Mouse (Mus musculus) common myeloid progenitor, adult 5-6 weeks (primary cell): ENCODE measurements around the gene Cx3cr1. TPM values are rescaled to one million over a fixed set of nuclear protein-coding genes. Genes with fewer than 3 reads are reported as not detected.

Source experiments
- ATAC-seq: replicated peaks from 2 replicates; pipeline ENCODE4 v1.8.0; 2016; ENCODE audit warnings: low read depth, mild to moderate bottlenecking, moderate TSS enrichment, inconsistent platforms; ENCODE audit not compliant: poor library complexity, severe bottlenecking
- total RNA-seq: library from RNA; stranded (forward); fragments of 200-1000, 187-1606 nt; gene quantifications from 2 replicates; pipeline ENCODE4 v1.2.3, GENCODE M21; 2017

The Cx3cr1 gene
- total RNA-seq, 1 experiment from 2014 or later: 7.5 TPM

DNA sequence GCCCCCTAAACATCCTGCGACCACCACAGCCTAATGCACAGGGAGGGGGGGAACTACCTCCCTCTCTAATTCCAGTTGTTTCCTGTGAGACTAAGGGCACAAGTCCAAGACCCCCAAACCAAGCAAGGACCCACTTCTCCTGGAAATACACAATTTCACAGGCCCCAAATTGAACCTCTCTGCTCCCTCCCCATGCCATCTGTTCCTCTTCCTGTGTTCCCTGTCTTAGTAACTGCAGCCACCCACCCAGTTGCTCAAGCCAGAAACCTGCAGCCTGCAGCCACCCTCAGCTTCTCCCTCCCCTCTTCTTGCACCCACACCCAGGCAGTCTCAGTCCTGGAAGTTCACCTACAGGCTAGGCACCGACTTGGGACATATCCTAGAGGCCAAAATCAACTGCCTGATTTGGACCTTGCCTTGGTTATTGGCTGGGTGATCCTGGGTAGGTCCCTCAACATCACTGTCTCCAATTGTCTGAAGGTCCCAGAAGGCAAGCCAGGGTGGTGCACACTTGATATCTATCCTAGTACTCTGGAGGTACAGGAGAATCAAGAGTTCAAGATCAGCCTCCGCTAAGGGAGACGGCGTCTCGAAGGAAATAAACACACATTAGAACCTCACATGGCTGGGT, 90.8 kb downstream of the Cx3cr1 start:
- ATAC-seq: no peak

DNA sequence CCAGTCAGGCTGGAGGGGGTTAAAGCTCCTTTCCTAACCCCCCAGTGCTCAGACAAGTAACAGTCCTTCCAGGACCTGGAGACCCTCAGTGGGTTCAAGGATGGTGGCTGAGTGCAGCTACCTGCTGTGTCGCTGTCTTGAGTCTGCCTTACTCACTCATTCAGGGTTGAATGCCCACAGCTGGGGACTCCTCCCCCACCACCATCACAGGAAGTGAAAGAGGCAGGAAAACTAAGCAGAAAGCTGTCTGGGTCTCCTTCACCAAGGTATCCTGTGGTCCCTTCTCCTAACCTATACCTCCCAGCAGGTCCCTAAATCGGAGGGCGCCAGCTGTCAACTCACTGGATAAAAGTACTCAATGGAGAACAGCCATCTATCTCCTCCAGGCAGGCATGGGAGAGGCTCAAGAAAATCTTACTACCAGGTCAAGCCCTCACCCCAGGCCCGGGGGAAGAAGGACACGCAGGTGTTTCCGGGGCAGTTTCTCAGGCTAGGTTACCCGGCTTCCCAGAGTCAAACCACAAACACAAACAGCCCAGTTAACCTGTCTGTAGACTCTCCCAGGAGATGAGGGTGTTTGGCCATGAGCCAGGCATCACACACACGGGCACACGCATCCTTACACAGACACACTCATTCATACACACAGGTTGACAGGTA, 91.4 kb downstream of the Cx3cr1 start:
- ATAC-seq: peak; percentile 7; the same call in 1 of the 2 replicates

DNA sequence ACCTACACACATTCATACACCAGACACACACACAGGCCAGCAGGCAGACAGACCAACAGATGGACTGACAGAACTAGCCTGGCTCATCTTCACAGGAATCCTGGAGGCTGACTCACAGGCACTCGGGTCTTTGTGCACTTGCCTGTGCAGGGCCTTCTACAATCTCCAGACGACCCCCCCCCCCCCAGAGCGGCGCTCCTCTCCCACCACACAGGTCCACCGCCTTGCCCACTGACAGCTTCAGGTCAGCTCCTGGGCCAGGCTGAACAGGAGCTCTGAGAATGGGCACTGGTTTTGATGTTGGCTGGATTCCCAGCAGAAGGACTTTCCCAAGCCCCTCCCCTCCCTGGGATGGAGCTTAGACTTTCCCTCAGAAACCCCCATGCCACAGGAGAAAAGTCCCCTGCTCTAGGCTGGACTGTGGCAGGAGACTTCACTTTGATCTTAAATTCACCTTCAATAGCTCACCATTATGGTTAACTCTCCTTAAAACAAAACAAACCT, 92.1 kb downstream of the Cx3cr1 start:
- ATAC-seq: no peak

DNA sequence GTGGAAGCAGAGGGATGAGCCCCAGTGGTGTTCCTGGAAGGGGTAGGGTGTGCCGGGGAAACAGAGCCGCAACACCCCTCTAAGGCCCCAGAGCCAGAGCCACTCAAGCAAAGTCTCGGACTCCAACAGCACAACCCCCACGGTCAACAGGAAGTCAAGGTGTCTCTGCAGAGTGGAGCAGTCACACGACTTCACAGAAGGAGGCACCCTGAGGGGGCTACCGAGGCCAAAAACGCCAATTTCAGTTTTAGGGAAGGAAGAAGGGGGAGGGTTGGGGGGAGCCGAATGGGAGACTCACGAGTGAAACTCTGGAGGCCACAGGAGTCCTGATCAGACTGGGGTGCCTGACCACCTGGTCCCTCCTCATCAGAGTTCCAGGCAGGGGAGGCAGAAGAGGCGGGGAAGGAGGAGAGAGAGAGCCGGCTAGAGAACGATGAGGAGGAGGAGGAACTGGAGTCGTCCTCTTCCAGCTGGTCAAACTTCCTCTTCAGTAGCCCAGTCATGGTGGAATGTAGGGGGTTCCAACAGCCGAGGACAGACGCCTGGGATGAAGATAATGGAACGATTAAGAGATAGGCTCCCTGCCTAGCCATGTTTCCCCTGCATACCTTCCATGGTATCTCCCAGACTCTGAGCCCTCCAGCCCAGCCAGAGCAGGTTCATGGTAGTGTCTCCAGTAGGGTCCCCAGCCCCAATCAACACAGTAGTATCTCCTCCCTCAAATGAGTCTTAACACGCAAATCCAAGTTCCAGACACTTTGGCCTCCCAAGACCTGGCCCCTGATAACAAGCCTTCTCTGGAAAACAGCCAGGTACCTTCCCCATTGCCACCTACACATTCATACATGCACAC, 92.7 kb downstream of the Cx3cr1 start:
- peak; percentile 6; the same call in 1 of the 2 replicates for ATAC-seq

DNA sequence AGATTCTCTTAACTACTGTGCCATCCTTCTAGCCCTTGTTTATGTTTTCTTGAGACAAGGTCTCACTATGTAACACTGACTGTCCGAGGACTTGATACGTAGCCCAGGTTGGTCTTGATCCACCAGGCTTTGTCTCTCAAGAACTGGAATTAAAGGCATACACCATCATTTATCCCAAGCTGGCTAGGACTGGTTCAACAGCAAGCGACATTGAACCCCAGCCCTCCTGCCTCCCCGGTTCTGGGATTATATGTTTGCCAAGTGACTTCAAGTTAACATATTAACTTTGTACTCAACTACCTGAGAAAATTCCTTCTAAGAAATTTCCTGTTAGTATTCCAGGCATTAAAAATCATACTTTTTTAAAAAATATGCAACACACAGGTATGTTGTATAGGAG, 94.4 kb downstream of the Cx3cr1 start:
- ATAC-seq: no peak

DNA sequence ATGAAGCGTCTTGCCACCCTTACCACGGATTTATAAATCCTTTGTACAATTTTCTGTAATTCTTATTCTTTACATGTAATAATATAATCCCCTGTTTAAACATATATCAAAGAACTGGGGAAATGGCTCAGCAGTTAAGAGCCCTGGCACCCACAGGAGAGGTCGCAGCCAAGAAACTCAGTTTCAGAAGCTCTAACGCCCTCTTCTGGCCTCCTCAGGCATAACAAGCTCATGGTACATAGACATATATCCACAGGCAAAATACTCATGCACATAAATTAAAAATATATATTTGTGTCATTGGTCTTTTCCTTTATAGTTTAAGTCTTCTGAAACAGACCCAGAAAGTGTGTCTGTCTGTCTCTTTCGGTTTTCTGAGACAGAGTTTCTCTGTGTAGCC, 95.1 kb downstream of the Cx3cr1 start:
- ATAC-seq: no peak

DNA sequence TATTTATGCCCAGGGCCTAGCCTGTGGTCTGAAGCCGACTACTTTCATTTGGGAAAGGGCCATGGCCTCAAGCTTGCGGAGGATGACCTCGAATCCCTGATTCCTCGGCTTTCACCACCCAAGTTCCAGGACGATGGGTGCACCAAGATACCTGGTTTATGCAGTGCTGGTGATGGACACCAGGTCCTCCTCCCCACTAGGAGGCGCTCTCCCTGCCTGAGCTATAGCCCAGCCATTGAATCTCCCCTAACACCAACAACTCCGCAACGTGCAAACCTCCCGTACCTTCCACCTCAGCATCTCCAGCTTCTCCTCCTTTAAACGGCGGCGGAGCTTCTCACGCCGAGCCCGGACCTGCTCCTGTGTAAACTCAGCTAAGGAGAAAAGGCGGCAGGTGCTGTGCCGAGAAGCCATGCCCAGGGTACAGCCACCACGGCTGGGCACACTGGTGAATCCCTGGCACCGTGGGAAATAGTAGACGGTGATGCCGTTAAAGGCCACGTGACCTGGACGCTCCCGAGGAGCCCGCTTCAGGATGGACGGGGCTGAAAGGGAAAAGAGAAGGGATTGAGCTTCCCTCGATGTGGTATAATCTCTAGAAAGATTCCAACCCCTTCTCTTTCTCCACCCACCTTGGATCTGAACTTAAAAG, 95.7 kb downstream of the Cx3cr1 start:
- ATAC-seq: no peak

DNA sequence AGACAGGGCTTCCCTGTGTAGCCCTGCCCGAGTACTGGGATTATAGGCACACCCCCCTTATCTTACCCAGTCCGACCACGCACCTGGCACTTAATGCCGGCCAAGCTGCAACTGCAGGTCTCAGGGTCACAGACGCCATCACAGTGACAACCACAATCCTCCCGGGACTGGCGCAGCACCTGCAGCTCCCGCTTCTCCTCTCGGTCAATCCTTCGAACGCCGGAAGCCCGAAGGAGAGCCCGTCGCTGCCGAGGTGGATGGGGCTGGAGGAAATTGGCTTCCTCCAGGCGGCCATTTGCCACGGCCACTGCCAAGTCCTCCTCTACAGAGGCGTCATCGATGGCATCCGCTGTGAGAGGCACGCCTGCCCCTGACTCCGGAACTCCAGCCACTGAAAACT, 96.4 kb downstream of the Cx3cr1 start:
- ATAC-seq: no peak

DNA sequence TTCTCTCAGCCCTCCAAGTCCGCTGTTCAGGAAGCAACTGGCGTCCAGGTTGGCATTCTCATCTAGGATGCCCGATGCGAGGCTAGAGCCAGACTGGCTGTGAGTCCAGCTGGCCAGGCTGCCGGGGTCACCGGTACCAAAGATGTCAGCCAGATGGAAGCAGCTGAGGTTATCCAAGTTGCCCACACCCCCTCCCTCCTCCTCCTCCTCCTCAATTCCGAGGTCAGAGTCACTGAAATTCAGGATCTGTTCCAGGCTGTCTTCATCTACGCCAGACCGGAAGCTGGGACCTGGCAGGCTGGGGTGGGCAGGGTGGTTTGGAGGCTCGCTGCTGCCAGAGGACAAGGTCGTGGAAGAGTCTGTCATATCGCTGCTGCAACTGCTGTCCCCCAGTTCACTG, 97.1 kb downstream of the Cx3cr1 start:
- no peak for ATAC-seq

DNA sequence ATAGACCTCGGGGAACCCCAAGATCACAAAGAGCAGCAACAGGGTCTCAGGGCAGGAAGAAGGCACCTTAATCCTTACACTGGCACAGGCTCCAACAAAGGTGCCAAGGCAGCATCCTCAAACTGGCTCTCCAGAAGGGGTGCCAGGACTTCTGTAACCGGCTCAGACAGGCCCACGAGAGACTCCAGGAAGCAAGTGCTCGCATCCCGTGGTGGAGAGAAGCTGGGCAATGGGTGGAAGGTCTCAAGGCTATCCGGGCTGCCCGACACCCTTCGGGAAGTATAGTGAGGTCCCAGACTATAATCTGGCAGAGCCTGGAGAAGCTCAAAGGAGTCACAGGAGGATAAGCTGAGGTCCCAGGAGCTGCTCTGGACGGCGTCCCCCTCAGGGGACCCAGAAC, 97.5 kb downstream of the Cx3cr1 start:
- no peak for ATAC-seq

DNA sequence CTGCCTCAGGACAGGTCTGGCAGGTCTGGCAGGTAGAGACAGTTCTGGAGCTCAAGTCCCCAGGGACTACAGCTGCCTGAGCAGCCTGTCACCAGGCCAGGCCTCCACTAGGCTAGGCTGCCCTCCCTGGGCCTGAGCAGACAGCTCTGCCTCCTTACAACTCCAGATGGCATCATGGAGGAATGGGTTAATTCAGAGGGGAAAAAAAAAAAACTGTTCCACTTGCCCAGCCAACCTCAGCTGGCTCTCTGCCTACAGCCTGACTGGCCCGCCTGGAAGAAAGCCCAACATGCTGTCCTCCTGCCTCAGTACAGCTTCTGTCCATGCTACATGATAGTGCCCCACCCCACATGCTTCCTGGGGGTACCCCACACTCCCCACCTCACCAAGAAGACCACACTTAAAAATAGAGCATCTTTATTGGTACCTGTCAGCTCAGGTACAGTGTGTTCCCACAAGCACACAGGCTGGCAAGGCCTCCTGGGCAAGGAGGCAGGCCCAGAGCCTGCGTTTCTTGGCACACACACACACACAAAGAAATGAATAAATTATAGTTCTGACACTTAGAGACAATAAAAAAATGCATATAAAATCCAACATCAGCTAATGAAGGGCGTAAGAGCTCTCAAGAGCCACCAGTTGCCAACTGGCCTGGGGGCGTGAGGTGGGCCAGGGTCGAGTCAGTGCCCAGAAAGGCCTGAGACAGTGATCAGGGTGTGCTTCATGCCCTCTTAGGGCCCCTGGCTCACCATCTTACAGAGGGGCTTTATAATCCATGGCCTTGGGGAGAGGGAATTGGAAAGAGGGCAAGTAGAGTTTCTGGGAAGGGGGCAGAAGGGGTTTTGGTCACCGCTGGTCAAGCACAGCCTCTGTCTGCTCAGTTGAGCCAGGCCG, 98.7 kb downstream of the Cx3cr1 start:
- ATAC-seq: no peak

DNA sequence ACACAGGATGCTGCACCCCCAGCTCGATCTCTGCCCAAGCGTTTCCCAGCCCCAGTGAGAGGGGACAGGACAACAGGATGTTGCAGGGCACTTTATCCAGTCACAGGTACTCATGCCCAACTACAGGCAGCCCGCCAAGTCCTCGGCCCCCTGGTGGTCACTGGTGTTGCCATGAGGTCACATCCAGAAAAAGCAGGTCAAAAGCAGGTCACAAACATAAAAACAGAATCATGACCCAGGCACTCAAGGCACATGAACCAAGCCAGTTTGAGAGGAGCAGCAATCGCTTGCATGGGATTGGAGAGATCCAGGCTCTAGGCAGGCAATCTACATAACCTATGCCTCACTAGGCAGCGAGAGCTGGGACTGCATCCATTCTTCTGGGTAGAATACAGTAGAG, 99.5 kb downstream of the Cx3cr1 start:
- ATAC-seq: 0 out of 2 replicates have a peak, but pooled peaks have one; percentile 34

DNA sequence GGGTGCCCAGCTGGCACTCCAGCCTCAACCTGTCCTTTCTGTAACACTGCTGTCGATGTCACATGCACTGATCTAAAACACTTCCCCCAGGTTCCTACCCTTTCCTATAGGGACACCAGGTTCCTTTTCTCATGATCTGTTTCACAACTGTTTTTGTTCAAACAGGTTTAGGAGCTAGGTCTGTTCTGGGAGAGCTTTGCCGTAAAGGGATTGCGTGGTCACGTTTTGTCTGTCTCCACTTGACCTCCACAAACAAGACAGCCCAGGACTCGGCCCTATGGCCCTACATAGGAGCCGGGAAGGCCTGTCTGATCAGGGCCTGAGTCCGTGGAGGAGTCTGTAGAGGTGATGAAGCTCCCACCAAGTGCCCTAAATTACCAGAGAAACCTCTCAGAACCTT, 99.9 kb downstream of the Cx3cr1 start:
- no peak for ATAC-seq

DNA sequence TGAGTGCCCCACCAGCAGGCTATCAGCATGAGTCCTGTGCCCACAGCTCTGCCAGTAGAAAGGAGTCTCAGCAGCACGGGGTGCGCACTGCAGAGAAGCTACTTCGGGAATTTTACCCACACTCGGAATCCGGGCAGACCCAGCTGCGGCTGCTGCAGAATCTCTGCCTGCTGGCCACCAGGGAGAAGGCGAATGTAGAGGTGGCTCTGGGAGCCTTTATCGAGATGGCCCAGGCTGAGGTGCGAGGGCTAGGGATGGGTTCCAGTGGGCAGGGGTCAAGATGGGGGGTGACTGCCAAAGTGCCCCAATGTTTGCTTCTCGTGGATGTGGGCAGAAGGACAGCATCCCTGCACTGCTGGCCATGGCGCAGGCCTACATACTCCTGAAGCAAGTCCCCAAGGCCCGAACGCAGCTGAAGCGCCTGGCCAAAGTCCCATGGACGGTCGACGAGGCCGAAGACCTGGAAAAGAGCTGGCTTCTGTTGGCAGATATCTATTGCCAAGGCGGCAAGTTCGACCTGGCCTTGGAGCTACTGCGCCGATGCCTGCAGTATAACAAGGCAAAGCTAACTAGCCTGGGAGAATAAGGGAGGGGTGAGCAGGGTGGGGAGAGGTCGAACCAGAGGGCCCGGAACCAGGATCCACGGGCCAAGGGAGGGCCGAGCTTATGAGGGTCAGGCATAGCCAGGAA, 103.3 kb downstream of the Cx3cr1 start:
- ATAC-seq: no peak

DNA sequence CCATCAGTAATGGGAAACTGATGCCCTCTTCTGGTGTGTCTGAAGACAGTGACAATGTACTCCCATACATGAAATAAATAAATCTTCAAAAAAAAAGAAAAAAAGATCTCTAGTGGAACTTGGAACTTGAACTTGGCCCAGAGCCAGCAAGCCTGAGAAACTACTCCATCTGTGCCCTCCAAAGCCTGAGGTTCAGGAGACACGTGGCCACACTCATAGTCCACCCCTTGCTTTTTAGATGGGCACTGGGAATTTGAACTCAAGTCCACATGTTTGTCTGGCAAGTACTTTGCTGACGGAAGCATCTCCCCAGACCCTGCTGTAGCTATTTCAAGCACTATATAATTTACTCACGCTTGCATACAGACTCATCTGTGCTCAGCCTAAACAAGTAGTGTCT, 104.5 kb downstream of the Cx3cr1 start:
- ATAC-seq: no peak

DNA sequence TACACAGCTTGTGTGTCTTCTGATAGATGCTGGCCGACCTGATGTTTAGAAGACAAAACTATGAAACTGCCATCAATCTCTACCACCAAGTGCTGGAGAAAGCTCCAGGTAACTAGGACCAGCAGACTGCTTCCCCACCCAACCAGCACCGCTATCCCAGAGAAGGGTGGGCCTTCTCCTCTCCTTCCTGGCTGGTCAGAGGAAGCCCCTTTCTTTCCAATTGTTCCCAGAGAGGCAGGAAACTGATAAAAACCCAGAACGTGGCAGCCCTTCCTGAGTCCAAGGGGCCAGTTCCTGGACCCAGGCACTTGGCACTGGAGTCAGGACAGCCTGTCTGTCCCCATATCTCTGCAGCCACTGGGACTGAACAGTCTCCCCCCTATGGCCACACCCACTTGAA, 105.5 kb downstream of the Cx3cr1 start:
- ATAC-seq: no peak

DNA sequence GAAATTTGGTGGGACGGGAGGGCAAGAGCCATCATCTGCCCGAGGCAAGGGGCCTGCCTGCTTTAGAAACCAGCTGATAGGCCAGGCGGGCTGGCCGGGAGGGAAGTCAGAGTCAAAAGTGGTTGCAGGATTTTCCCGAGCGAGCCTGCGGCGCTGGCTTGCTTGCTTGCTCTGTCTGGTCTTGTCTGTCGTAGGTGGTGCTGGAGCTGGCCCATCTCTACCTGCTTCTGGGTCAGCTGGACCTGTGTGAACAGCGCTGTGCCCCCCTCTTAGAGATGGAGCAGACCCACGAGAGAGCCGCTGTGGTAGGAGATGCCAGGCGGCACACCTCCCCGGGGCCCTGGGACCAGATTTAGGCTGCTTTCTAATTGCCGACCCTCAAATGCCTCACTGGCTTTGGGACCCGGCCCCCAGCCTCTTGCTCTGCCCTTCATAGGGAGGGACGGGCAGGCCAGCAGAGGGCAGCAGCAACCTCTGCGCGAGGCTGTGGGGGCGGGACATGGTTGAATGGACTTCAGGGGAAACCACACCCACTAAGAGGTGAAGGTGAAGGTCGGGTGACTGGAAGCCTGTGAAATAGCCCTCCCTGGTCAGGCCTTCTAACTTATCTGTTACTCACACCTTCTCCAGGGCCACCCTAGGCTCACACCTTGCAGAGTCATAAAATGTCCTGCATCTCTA, 106.6 kb downstream of the Cx3cr1 start:
- ATAC-seq: peak; percentile 96

DNA sequence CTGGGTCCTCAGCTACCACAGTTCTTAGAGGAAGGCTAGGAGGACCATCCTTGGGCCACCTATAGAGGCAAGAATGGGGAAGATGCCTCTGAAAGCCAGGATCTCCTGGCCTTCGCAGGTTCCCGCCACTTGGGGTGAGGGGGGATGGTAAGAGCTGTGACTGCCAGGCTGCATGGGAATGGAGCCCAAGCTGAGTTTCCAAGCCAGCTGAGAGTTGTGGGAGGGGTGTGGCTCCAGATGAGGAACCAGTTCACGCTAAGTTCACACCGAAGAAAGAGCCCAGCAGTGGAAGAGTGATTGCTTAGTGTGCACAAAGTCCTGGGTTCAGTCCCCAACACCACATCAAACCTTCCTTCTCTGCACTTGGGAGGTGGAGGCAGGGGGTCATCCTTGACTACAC, 107.5 kb downstream of the Cx3cr1 start:
- ATAC-seq: peak; percentile 20; the same call in 1 of the 2 replicates
